Mouse (Mus musculus) limb, embryonic 13.5 days (tissue): Measurements from ENCODE around the gene Padi6. TPM values are rescaled to one million over a fixed set of nuclear protein-coding genes. Genes with fewer than 3 reads are reported as not detected.

Source experiments
- microRNA-seq: library from miRNA; unstranded; fragments of <30 nt; microRNA quantifications from one replicate; pipeline ENCODE4, GENCODE M21; 2016
- polyA plus RNA-seq: library from polyadenylated mRNA; unstranded; fragments of >200 nt; fragmentation: Nextera tagmentation; extraction: Ambion mirVana; gene quantifications from 2 replicates; pipeline ENCODE4 v1.2.1, GENCODE M21; 2015

Gene Padi6
- polyA plus RNA-seq, 1 experiment from 2014 or later, result not detected

Small RNA genes lying within 50 kb of the gene (microRNA-seq; reads per million reads assigned to microRNA genes)
- gene Gm23045 (not detected), gene Gm25951 (not detected)

Other genes starting within 250 kb of the Padi6 start
- 14.9 TPM in 2 replicates for gene Arhgef10l, start 76.6 kb downstream of the Padi6 start, polyA plus RNA-seq
- 32.8 and 41.5 TPM in 2 replicates for gene Rcc2, start 42.1 kb downstream of the Padi6 start, polyA plus RNA-seq
- gene Padi4, start 31.6 kb upstream of the Padi6 start, polyA plus RNA-seq, result 0.06 TPM in 1 of 2 replicates, not detected in the other
- 0.26 and 0.28 TPM in 2 replicates for gene Padi3, start 68.0 kb upstream of the Padi6 start, polyA plus RNA-seq
- gene Padi1, start 103.1 kb upstream of the Padi6 start, polyA plus RNA-seq, result 0.20 and 0.25 TPM in 2 replicates
- 1.2 and 1.3 TPM in 2 replicates for gene Padi2, start 163.7 kb upstream of the Padi6 start, polyA plus RNA-seq
- 387 and 396 TPM in 2 replicates for gene Sdhb, start 218.6 kb upstream of the Padi6 start, polyA plus RNA-seq
- gene Atp13a2, start 244.2 kb upstream of the Padi6 start, polyA plus RNA-seq, result 37.4 and 41.8 TPM in 2 replicates